ENCODE assay signal across 16 mouse cellular contexts in the genomic region with DNA sequence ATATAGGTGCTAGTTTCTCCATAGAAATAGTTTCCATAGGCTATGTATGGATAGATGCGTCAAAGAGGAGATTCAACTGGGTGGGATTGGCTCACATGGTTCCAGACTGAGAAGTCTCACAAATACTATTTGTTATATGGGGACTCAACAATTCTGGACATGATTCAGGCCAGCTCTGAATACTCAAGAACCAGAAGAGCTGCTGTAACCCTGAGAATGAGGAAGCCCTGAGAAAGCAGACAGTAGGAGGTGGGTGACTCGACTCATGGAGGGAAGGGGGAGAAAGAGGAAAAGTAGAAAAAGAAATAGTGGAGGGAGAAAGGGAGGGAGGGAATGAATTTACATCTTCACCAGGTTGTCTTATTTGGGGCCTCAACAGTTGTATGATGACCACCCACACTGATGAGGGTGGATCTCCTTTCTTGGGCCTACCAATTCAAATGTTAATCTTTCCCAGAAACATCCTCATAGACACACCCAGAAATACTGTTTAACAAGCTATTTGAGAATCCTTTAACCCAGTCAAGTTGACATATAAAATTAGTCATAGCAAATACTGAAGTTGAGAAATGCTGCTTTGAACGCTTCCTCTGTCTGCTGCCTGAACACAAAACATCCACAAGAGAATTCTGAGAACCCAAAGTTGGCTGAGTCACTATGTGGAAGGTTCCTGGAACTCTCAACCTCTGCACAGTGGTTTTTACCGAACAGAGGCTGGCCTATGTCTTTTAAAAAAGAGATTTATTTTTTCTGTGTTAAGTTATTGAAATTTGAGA. TPM values are rescaled to one million over a fixed set of nuclear protein-coding genes. Genes with fewer than 3 reads are reported as not detected.
A peak's percentile ranks its signal among the peaks of the same experiment; 100 is the strongest.
DNase-seq lines count a peak whose midpoint lies in the region; ATAC-seq and TF ChIP-seq lines count a peak whose summit lies in the region.
"Had no signal": no experiment of that assay in that cellular context is flagged by ENCODE, and none has a peak within 500 bp of the region (broad histone marks: within the 10 kb centered on the region; RNA-seq: fewer than 3 reads in every experiment).

No protein-coding gene starts in this region.

- H3K9me3 ChIP-seq in lung, postnatal 0 days (ENCODE audit: low read length): no peaks in the 10 kb centered on the region
- no peaks in the 10 kb centered on the region for H3K9me3 ChIP-seq in G1E (replicated peaks)
- H3K9me3 ChIP-seq in forebrain, embryonic 16.5 days (ENCODE audit: control insufficient read depth, low read length): no peaks in the 10 kb centered on the region
- H3K9me3 ChIP-seq: heart, embryonic 15.5 days; liver, embryonic 15.5 days had no signal

- no peaks in the 10 kb centered on the region for H3K4me1 ChIP-seq in lung, postnatal 0 days (ENCODE audit: insufficient read depth, low read depth, low read length)
- peaks cover 18% of the 10 kb centered on the region for H3K4me1 ChIP-seq in G1E (ENCODE audit: insufficient read depth, low read depth, low read length)
- peaks cover 8% of the 10 kb centered on the region; the same call in 1 of the 2 replicates for H3K4me1 ChIP-seq in brown adipose tissue, adult 24 weeks (ENCODE audit: control insufficient read depth, insufficient read depth, insufficient read length, low read length)
- no peaks in the 10 kb centered on the region for H3K4me1 ChIP-seq in forebrain, embryonic 16.5 days (replicated peaks; ENCODE audit: control insufficient read depth, insufficient read depth, low read length)
- H3K4me1 ChIP-seq: heart, embryonic 15.5 days; liver, embryonic 15.5 days had no signal

- DNase-seq in lung, postnatal 0 days (ENCODE audit: low spot score): peak; percentile 59
- no peak for DNase-seq in lung, postnatal 14 days
- DNase-seq in G1E (ENCODE audit: low spot score): peak; percentile 11
- DNase-seq in layer of hippocampus, adult 2 months (ENCODE audit: low spot score in 2 of 2): no peak
- DNase-seq in kidney, adult 8-10 months: no peak
- DNase-seq: cerebellum, adult 2 months; embryo, embryonic 11 days; left cerebral cortex, postnatal 4 days had no signal

- no peak overlapping the region for H3K9ac ChIP-seq in lung, postnatal 0 days (replicated peaks; ENCODE audit: low read depth)
- no peak overlapping the region for H3K9ac ChIP-seq in forebrain, embryonic 16.5 days (replicated peaks; ENCODE audit: low read depth, low read length)
- H3K9ac ChIP-seq: heart, embryonic 15.5 days; liver, embryonic 15.5 days had no signal

- 72% methylated on average over 4 of the region's 4 CpGs for WGBS in lung, postnatal 0 days
- WGBS in forebrain, embryonic 16.5 days: 91% methylated on average over 4 of the region's 4 CpGs

- no peak for TF ChIP-seq CTCF in lung, postnatal 0 days (IDR thresholded peaks at IDR 0.05)
- no peak for TF ChIP-seq CTCF in G1E (IDR thresholded peaks at IDR 0.05; ENCODE audit: low read depth, low read length)
- no peak for TF ChIP-seq CTCF in layer of hippocampus, adult 2 months (conservative IDR thresholded peaks at IDR 0.05)

- no peak overlapping the region for H3K4me3 ChIP-seq in lung, postnatal 0 days (ENCODE audit: low read depth, low read length)
- no peak overlapping the region for H3K4me3 ChIP-seq in G1E (ENCODE audit: low read depth, low read length)
- no peak overlapping the region for H3K4me3 ChIP-seq in brown adipose tissue, adult 24 weeks (ENCODE audit: insufficient read depth, low read depth, low read length)
- no peak overlapping the region for H3K4me3 ChIP-seq in layer of hippocampus, adult 2 months
- H3K4me3 ChIP-seq in forebrain, embryonic 16.5 days (replicated peaks; ENCODE audit: low read length): no peak overlapping the region
- H3K4me3 ChIP-seq: erythroblast, embryonic 14.5 days; heart, embryonic 15.5 days; liver, embryonic 15.5 days had no signal

- no peaks in the 10 kb centered on the region for H3K36me3 ChIP-seq in lung, postnatal 0 days (ENCODE audit: insufficient read depth, low read length)
- no peaks in the 10 kb centered on the region for H3K36me3 ChIP-seq in G1E (replicated peaks)
- H3K36me3 ChIP-seq in forebrain, embryonic 16.5 days (ENCODE audit: control insufficient read depth, insufficient read depth): no peaks in the 10 kb centered on the region
- H3K36me3 ChIP-seq: heart, embryonic 15.5 days; liver, embryonic 15.5 days had no signal

- no peak for TF ChIP-seq EP300 in lung, postnatal 0 days (IDR thresholded peaks at IDR 0.05)

- no peaks in the 10 kb centered on the region for H3K27me3 ChIP-seq in lung, postnatal 0 days (replicated peaks; ENCODE audit: insufficient read depth, low read length)
- no peaks in the 10 kb centered on the region for H3K27me3 ChIP-seq in G1E (ENCODE audit: insufficient read depth, low read length)
- no peaks in the 10 kb centered on the region for H3K27me3 ChIP-seq in forebrain, embryonic 16.5 days (replicated peaks; ENCODE audit: control insufficient read depth, insufficient read depth, low read length)
- H3K27me3 ChIP-seq: heart, embryonic 15.5 days; liver, embryonic 15.5 days had no signal

- ATAC-seq in lung, postnatal 0 days: 0 out of 2 replicates have a peak, but pooled peaks have one; percentile 28
- ATAC-seq in G1E (ENCODE audit: extremely low read depth, insufficient number of reproducible peaks, low FRiP score, poor library complexity, severe bottlenecking): peak; percentile 34
- ATAC-seq in neutrophil, adult 5-6 weeks (ENCODE audit: extremely low read depth, insufficient number of reproducible peaks, low FRiP score, poor library complexity, severe bottlenecking): peak; percentile 64
- ATAC-seq in forebrain, embryonic 16.5 days: no peak
- ATAC-seq: hindbrain, embryonic 16.5 days had no signal

- H3K4me2 ChIP-seq in lung, postnatal 0 days (replicated peaks; ENCODE audit: low read depth, low read length): no peak overlapping the region
- no peak overlapping the region for H3K4me2 ChIP-seq in forebrain, embryonic 16.5 days (ENCODE audit: low read length)
- H3K4me2 ChIP-seq: heart, embryonic 15.5 days; liver, embryonic 15.5 days had no signal

- no peak overlapping the region for H3K27ac ChIP-seq in lung, postnatal 0 days (ENCODE audit: low read length)
- H3K27ac ChIP-seq in brown adipose tissue, adult 24 weeks (replicated peaks; ENCODE audit: low read depth, low read length): peak overlapping the region; percentile 92
- no peak overlapping the region for H3K27ac ChIP-seq in layer of hippocampus, adult 2 months
- no peak overlapping the region for H3K27ac ChIP-seq in forebrain, embryonic 16.5 days (ENCODE audit: low read length)
- H3K27ac ChIP-seq: heart, embryonic 15.5 days; liver, embryonic 15.5 days had no signal

RNA-seq across cellular contexts. Expression of a gene that starts 54.8 kb away (rescaled TPM):
- 62.4 and 81.7 TPM in 2 replicates for polyA plus RNA-seq in lung, postnatal 0 days (2015; fragmentation: Nextera tagmentation; extraction: Ambion mirVana)
- total RNA-seq in G1E (2014; fragmentation: Nextera tagmentation) (not detected in 2 replicates), G1E (2017) (0.11 and 0.12 TPM in 2 replicates)
- not detected in 2 replicates for polyA plus RNA-seq in G1E (2012)
- 96.4 and 96.5 TPM in 2 replicates for polyA plus RNA-seq in brown adipose tissue, adult 24 weeks (2012; ENCODE audit: insufficient read depth, insufficient read length, missing spikeins)
- total RNA-seq in neutrophil, adult 5-6 weeks (2017): 7.6 and 14.0 TPM in 2 replicates
- total RNA-seq in layer of hippocampus, adult 2 months (2021): 1 to 10 TPM; 3.1 to 3.8 TPM
- 19.6 and 32.8 TPM in 2 replicates for polyA plus RNA-seq in forebrain, embryonic 16.5 days (2015; fragmentation: Nextera tagmentation; extraction: Ambion mirVana)
- total RNA-seq: megakaryocyte-erythroid progenitor cell, adult 5-6 weeks had no signal

Comparison
In these comparisons a context has a peak if more than half of its experiments do, and no peak if none do; other contexts are left out.
1. DNase-seq: peak in lung, postnatal 0 days (single experiment) and G1E (single experiment); none in lung, postnatal 14 days (single experiment), layer of hippocampus, adult 2 months (0 of 2) and kidney, adult 8-10 months (0 of 2).
2. RNA of a gene that starts 54.8 kb away (polyA plus RNA-seq): 96.4 to 96.5 TPM in brown adipose tissue, adult 24 weeks, 62.4 to 81.7 TPM in lung, postnatal 0 days and 19.6 to 32.8 TPM in forebrain, embryonic 16.5 days; not detected in G1E; every median in the first group is over 10 times any median in the second.